Mouse (Mus musculus): ENCODE data around the gene Pick1. TPM values are rescaled to one million over a fixed set of nuclear protein-coding genes. Genes with fewer than 3 reads are reported as not detected.
"Not testable (repeated sequence)": the region's sequence is repeated elsewhere in the genome, so short reads cannot be mapped to it uniquely, and the experiment has no call there.

Pick1 gene
- total RNA-seq, 2 experiments from 2014 or later = 8.3 to 8.8 TPM

GRCm38 (mm10) chr15:79224685-79225084 lies 4.3 kb upstream of the Pick1 start:
- ATAC-seq (replicated peaks; ENCODE audit: poor library complexity) = peak; percentile 89

DNA sequence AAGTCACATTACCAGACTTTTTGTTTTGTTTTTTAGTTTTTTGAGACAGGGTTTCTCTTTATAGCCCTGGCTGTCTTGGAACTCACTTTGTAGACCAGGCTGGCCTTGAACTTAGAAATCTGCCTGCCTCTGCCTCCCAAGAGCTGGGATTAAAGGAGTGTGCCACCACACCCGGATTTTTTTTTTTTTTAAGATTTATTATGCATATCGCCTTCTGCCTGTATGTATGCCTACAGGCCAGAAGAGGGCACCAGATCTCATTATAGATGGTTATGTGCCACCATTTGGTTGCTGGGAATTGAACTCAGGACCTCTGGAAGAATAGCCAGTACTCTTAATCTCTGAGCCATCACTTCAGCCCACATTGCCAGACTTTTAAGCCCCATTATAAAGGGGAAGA lies 3.2 kb upstream of the Pick1 start:
- not testable (repeated sequence) for ATAC-seq (replicated peaks; ENCODE audit: poor library complexity)

DNA sequence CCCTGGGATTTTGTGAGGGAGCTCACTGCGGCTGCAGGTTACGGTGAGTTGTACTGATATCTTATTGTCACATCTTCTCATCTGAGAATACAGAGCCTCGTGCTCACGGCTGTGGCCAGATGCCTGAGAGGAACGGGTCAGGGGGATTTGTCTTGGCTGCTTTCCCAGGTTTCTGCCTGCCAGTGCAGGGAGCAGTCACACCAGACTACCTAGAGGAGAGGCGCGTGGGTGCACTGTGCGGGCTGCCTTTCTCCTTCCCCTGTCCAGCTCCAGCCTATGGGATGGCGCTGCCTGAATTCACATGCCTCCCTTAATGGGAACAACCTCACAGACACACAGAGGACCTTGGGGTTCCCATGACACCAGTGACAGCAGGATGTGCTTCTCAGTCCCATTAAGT lies 6.3 kb downstream of the Pick1 start:
- no peak for ATAC-seq (replicated peaks; ENCODE audit: poor library complexity)

DNA sequence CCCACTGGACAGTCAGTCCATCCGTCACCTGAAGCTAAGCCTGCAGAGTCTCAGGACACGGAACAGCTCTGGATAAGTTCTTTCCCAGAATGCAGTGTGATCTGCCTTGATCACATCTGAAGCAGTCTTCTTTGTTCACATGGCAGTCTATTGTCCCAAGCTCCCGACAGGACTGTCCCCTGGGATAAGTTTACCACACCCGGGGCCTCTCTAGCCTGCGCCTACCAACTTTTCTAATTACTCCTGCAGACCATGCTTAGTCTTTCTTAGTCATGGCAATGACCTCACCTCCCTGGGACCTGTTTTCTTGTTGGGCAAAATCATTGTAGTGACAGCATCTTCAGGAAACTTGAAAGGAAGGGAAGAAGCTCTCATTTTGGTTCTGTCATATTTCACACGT lies 9.1 kb downstream of the Pick1 start:
- no peak for ATAC-seq (replicated peaks; ENCODE audit: poor library complexity)

- ATAC-seq (replicated peaks; ENCODE audit: poor library complexity) = peak; percentile 20
Measured at GRCm38 (mm10) chr15:79242574-79243233, 13.7 kb downstream of the Pick1 start.

DNA sequence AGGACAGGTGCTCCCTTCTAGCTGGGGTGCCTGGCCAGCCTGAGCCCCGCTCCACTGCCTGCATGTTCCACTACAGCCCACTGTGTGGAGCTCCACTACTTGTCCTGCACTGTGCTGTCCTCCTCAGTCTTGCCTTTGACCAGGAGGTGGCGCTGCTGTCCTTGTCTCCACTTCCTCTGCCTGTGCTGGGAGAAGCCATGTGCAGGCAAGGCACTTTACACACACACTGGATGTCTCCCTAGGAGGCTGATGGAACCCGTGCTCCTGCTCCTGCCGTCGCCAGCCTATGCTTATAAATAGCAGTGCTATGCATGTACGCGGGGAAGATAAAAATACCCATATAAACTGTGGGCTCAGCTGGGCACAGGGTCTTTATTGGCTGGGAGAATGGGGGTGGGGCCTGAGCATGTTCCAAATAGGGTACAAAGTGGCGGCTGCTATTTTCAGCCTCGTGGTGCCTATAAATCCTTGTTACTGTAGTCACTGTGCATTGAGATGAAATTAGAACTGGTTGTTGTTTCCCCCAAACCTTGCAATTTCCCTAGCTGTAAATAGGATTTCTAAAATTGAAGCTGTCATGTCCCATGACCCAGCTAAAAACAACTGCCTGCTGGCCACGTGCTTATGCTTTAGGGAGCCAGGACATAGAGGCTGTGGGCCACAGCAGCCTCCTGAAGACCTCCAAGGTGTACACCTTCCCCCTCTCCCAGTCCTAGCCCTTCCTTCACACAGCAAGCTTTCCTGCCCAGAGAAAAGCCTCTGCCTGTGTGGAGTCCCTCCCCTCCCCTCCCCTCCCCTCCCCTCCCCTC lies 14.5 kb downstream of the Pick1 start:
- peak; percentile 100 for ATAC-seq (replicated peaks; ENCODE audit: poor library complexity)

DNA sequence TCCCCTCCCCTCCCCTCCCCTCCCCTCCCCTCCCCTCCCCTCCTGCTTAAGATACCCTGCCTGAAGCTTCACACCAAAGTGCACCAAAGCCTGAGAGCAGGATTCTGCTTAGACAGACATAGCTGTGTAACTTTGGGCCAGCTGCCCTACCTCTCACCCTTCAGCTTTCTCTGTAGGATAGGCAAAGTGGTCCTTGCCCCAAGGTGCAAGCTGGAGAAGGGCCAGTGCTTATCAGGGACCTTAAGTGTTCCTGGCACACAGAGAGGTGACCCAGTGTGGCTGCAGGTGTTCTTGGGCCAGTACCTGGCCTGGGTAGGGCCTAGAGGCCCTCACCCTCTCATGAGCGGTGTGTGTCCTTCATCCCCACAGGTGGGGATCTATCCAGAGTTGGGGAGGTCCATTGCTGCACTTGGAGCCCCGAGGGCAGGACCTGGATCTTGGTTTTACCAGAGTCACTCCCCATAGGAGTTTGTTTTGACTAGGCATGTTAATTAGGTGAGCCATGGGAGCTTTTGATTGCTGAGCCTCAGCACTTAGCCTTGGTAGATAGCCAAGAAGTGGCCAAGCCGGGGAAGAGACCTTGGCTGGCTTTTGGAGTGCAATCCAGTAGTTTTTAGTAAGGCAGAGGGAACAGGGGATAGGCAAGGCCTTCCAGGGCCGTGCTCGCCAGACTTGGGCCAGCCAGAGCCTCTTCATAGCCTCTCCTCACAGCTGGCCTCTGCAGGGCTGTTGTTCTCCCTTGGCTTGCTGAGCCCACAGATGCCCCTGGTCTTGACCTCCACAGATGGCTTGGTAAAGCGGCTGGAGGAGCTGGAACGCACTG lies 15.3 kb downstream of the Pick1 start:
- no peak for ATAC-seq (replicated peaks; ENCODE audit: poor library complexity)

DNA sequence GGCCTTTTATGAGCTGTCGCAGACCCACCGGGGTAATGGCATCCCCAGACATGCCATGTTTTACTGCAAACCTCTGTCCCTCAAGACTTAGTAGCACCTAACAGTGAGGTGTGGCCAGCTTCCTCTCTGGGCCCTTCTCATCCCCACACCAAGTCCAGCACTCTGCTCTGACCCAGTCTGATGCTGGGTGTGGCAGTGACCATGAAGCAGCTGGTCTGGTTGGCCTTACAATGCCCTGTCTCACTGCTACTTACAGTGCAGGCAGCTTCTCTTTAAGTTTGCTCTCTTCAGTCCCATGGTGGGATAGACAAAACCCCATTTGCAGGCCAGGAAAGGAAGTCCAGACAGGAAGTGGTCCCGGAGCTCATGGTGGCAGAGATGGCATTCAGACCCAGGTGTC lies 16.3 kb downstream of the Pick1 start:
- no peak for ATAC-seq (replicated peaks; ENCODE audit: poor library complexity)

- ATAC-seq (replicated peaks; ENCODE audit: poor library complexity) = no peak
Measured at GRCm38 (mm10) chr15:79250236-79250635, 21.3 kb downstream of the Pick1 start.

DNA sequence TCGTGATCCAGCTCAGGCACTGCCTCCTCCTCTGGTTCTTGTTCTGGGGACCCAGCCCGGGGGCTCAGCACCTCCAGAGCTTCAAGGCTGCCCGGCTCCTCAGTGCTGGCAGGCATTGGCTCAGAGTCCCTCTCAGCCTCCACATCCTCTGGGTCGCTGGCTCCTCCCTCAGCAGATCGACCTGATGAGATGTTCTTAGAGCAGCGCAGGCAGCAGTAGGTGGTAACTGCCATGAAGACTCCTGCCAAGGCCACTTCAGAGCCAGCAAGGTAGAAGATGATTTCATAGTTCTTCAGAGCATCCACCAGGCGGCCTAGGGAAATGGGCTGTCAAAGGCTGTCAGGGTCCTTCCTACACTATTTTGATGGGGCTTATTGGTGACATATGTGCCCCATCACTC lies 22.2 kb downstream of the Pick1 start:
- ATAC-seq (replicated peaks; ENCODE audit: poor library complexity) = no peak; the same call in 1 of the 2 replicates

DNA sequence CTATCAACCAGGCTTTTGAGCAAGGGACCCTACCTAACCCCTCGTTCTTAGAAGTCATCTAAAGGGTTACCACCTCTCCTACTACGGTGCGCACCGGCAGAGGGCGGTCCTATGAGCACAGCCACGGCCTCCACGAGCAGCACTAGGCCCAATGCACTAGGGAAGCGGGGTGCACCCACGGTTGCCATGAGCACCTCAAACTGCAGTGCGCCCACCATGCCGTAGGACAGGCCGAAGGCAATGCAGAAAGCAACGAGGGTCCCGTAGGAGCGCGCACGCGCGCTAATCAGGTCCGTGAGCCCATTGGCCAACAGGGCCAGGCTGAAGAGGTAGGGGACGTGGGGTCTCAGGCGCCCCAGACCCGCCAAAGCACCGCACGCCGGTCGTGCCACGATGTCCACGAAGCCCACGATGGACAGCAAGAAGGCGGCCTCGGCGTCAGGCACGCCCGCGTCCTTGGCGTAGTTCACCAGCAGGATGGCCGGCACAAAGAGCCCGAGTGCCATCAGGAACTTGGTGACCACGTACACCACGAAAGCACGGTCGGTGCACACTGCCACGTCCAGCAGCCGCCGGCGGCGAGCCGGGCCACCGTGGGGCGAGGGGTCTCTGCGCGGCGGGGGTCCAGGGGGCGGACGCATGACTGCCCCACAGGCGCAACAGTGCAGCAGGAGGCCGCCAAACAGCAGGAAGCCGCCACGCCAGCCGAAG lies 23.0 kb downstream of the Pick1 start:
- peak; percentile 27; the same call in 1 of the 2 replicates for ATAC-seq (replicated peaks; ENCODE audit: poor library complexity)

- ATAC-seq (replicated peaks; ENCODE audit: poor library complexity) = no peak
Measured at GRCm38 (mm10) chr15:79252580-79252979, 23.6 kb downstream of the Pick1 start.

DNA sequence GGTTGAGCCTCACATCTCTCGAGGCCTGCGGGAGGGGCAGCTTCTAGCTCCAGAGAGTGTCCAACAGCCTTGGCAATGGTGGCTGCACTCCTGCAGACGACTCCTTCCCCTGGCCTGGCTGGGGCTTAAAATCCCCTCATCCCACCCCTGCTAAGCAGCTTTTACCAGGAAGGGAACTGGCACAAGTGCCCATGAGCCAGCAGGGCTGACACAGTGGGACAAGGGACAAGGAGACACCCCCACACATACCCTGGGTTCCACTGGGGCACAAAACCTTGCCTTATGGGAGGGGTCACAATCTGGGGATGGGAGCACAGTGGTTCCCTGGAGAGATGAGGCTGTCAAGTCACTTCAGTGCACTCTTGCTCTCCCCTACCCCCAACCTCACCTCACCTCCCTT lies 25.7 kb downstream of the Pick1 start, which contains the start of gene Slc16a8:
Slc16a8 (minus strand) TSS at position 101 of the 400 bp plus-strand sequence.
- no peak for ATAC-seq (replicated peaks; ENCODE audit: poor library complexity)

GRCm38 (mm10) chr15:79258521-79258920 lies 29.5 kb downstream of the Pick1 start:
- ATAC-seq (replicated peaks; ENCODE audit: poor library complexity) = no peak

DNA sequence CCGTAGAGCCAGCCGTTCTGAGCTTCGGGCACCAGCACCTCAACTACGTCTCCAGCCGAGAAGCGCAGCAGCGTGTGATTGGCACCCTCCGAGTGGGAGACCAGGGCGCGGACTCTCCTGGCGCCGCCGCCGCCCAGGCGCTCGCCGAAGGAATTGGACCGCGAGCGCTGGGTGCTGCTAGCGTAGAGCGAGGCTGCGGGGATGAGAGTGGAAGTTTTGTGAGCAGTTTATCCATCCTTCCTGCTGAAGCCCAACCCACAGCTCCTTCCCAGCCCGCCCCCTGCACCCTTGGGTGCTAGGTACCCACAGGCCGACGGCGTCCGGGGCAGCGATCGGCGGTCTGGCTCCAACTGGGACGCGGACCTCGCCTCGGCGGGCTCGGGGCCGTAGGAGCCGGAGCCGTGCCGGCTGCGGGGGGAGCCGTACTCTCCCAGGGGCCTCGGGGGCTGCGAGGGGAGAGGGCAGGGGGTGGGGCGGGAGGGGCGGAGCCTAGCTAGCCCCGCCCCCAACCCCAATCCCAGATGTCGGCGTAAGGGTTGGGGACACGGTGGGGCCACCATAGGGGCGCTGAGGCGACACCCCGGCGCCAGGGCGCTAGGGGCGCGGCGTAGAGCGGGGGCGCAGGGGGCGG lies 32.2 kb downstream of the Pick1 start:
- no peak for ATAC-seq (replicated peaks; ENCODE audit: poor library complexity)

GRCm38 (mm10) chr15:79261757-79262156 lies 32.8 kb downstream of the Pick1 start:
- no peak for ATAC-seq (replicated peaks; ENCODE audit: poor library complexity)

GRCm38 (mm10) chr15:79262375-79262774 lies 33.4 kb downstream of the Pick1 start:
- ATAC-seq (replicated peaks; ENCODE audit: poor library complexity) = no peak

DNA sequence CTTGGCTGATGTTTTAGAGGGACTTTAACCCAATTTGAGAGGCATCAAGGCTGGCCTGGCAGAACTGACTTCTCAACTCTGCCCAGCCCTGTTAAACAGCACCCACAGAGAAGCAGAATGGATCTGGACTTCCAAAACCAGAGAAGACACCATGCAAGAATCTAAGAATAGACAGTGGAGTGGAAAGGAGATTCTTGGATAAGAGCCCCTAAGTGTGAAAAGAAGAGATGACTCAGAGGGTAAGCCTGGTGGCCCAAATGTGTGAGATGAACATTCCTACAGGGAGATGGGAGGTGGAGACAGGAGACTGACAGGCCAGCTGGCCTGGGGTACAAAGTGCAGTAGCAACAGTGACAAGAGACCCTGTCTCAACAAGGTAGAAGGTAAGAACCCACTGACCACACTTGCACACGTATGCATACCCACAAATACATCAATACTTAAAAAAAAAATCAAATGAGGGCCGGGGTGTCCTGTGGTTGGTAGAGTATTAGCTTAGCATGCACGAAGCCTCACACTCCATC lies 33.9 kb downstream of the Pick1 start:
- ATAC-seq (replicated peaks; ENCODE audit: poor library complexity) = no peak

DNA sequence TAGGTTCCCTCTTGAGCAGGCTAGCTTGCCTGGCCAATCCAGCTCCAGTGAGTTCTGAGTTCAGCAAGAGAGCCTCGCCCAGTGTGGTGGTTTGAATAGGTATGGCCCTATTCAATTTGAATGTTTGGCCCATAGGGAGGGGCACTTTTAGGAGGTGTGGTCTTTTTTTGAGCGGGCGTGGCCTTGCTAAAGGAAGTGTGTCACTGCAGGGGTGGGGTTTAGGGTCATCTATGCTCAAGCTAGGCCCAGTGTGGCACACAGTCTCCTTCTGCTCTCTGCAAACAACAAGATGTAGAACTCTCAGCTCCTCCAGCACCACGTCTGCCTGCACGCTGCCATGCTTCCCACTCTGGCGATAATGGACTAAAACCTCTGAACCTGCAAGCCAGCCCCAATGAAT lies 34.8 kb downstream of the Pick1 start:
- no peak for ATAC-seq (replicated peaks; ENCODE audit: poor library complexity)

DNA sequence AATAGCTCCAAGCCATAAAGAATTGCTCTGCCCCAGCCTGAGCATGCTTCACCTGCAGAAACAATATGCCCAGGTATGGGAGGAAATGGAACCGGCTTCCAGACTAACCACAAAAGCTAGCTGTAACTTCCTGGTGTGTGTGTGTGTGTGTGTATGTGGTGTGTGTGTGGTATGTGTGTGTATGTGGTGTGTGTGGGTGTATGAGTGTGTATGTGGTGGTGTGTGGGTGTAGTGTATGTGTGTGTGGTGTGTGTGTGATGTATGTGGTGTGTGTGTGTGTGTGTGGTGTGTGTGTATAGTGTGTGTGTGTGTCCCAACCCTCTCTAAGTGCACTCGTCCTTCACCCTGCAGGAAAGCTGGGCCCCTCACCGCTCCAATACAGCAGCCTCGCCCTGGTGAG lies 36.4 kb downstream of the Pick1 start:
- no peak for ATAC-seq (replicated peaks; ENCODE audit: poor library complexity)

Data from megakaryocyte progenitor cell, adult 5-6 weeks (primary cell).